Mouse (Mus musculus) adrenal gland, postnatal 10 days (tissue): ENCODE measurements at regions not wholly inside any gene's neighbourhood (a gene's known extent, or its start where the extent isn't known, plus 50 kb on each side); places are given as distances from the start of the nearest gene placed in this dataset.

Source experiments
- DNase-seq: peaks from one replicate; pipeline ENCODE4 v3.0.0; 2021; ENCODE audit warnings: mixed read lengths

DNA sequence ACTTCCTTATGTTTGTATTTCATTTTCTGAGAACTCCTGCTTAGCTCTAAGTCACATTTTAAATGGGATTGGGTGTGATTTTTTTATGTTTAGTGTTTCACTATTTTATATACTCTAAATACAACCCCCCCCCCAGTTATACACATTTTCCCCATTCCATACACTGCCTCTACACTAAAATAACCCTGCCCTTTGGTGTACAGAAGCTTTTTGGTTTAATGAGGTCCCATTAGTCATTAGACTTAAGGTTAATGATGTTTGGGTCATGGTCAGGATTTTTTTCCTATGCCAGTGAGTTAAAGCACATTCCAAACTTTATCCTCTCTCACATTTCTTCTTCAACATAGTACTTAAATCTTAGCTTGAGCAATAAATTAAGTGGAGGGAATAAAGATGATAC is 149.2 kb downstream of the Tinag start:
- DNase-seq, result no peak

- DNase-seq, result no peak
Observed at GRCm38 (mm10) chr9:76881830-76882229, 163.8 kb downstream of the Tinag start.

DNA sequence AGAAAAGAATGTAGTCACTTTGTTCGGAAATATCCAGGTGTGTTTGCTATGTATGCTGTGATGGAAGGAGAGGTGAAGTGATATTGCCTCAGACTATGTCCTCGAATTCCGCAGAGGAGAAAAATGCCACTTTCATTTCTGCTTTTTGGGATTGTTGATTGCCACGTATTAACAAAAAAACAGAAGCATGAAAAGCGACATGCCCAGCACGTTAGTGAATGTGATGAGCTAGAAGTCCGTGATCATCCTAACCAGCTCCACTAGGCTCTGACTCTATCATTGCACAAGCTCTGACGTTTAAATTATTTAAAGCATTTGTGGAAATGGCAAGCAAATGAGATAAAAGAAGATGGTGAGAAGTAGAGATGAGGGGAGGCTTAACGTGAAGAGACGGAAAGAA is 169.6 kb downstream of the Tinag start:
- DNase-seq, result no peak

GRCm38 (mm10) chr9:76872418-76872817 is 173.2 kb downstream of the Tinag start:
- DNase-seq, result no peak

DNA sequence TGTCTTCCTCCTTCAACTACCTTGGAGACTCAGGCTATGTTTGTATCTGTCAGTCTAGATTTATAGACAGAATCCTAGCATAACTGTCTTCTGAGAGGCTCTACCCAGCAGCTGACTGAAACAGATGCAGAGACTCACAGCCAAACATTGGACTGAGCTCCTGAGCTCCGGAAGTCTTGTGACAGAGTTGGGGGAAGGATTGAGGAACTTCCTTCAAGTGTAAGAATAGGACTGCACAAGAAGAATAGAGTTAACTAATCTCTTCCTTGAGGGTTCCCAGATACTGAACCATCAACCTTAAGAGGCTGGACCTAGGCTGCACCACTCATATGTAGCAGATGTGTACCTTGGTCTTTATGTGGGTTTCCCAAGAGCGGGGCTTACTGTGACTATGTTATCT is 176.0 kb downstream of the Tinag start:
- no peak for DNase-seq

- DNase-seq, result no peak
Observed at GRCm38 (mm10) chr9:76868633-76869032, 177.0 kb downstream of the Tinag start.

- DNase-seq, result no peak
Observed at GRCm38 (mm10) chr9:76822173-76822572, 223.4 kb downstream of the Tinag start.

- DNase-seq, result no peak
Observed at GRCm38 (mm10) chr9:76794951-76795350, 228.0 kb upstream of the Fam83b start.

DNA sequence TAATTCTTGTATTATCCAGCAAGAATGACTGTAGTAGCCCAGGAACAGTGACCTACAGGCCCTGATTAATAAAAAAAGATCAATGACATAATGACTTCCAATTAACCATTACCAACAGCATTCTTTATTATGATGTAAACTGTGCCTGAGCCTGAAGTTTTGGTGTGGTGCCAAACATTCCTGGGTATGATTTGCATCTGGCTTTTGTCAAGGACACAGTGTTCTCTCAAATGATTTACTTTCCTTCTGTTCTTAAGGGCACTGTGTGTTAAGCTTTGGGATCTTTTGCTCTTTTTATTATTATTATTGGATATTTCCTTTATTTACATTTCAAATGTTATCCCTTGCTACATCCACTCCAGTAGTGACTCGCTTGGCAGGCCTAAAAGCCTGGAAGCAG is 221.7 kb upstream of the Fam83b start:
- peak; percentile 58 for DNase-seq
